Mouse (Mus musculus): ENCODE results near the gene Usp3. TPM values are rescaled to one million over a fixed set of nuclear protein-coding genes. Genes with fewer than 3 reads are reported as not detected.

Gene Usp3
- polyA plus RNA-seq, 1 experiment from 2014 or later = 83.6 TPM

DNA sequence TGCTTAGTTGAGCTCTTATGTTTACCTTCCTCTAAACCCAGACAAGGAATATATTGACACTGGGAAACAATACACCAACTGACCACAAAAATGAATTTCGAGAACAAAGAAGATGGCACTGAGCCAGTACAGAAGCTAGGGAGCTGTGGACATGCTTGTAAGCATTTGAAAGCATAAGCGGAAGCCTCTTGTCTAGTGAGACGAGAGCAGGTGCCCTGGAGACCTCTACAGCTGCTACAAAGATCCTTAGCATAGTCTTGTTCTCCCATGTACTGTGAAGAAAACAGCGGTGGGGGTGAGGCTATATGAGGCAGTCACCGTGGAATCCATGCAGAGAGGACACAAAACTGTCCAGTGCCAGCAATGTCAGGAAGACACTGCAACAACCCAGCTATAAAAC, 74.0 kb downstream of the Usp3 start:
- Histone ChIP-seq H3K9ac (ENCODE audit: low read length) (no peak overlapping the region), H3K27ac (ENCODE audit: low read depth) (no peak overlapping the region), H3K9me3 (ENCODE audit: control insufficient read depth, low read length) (no peaks in the 10 kb centered on the region), H3K4me3 (ENCODE audit: low read depth, low read length) (no peak overlapping the region), H3K4me1 (replicated peaks; ENCODE audit: control insufficient read depth, insufficient read depth, low read length) (peaks cover 10% of the 10 kb centered on the region), H3K36me3 (ENCODE audit: control insufficient read depth, insufficient read depth, low read length) (peaks cover 85% of the 10 kb centered on the region), H3K27me3 (replicated peaks; ENCODE audit: control insufficient read depth, insufficient read depth, low read length) (no peaks in the 10 kb centered on the region), H3K4me2 (ENCODE audit: low read length) (no peak overlapping the region)
- DNase-seq (ENCODE audit: low spot score) (no peak), ATAC-seq (replicated peaks; ENCODE audit: low FRiP score, low TSS enrichment, low read depth) (no peak)
- WGBS = 82% methylated on average over 5 of the region's 5 CpGs

DNA sequence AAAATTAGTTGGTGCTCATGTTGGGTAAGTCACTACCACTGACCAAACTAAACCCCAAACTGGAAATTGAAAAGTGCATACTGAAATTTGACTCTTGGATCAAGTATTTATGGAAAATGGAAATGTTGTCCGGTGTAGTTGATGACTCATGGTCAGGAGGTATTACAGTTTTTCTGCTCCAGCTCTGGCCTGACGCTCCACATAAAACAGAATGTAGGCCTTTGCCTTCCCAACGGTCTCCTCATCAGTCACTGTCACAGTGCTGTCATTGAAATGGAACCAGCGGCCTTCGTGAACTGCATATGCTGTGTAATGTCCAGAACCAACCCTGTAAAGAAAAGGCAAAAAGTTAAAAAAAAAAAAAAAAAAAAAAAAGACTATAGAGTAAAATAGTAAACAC, 74.7 kb downstream of the Usp3 start:
- Histone ChIP-seq H3K27me3 (replicated peaks; ENCODE audit: control insufficient read depth, insufficient read depth, low read length) (no peaks in the 10 kb centered on the region), H3K36me3 (ENCODE audit: control insufficient read depth, insufficient read depth, low read length) (peaks cover 81% of the 10 kb centered on the region), H3K27ac (ENCODE audit: low read depth) (no peak overlapping the region), H3K4me1 (replicated peaks; ENCODE audit: control insufficient read depth, insufficient read depth, low read length) (peaks cover 14% of the 10 kb centered on the region), H3K9me3 (ENCODE audit: control insufficient read depth, low read length) (no peaks in the 10 kb centered on the region), H3K4me2 (ENCODE audit: low read length) (no peak overlapping the region), H3K9ac (ENCODE audit: low read length) (no peak overlapping the region), H3K4me3 (ENCODE audit: low read depth, low read length) (no peak overlapping the region)
- no peak for ATAC-seq (replicated peaks; ENCODE audit: low FRiP score, low TSS enrichment, low read depth)
- whole genome bisulfite sequencing = 83% methylated on average over 5 of the region's 5 CpGs
- no peak for DNase-seq (ENCODE audit: low spot score)

DNA sequence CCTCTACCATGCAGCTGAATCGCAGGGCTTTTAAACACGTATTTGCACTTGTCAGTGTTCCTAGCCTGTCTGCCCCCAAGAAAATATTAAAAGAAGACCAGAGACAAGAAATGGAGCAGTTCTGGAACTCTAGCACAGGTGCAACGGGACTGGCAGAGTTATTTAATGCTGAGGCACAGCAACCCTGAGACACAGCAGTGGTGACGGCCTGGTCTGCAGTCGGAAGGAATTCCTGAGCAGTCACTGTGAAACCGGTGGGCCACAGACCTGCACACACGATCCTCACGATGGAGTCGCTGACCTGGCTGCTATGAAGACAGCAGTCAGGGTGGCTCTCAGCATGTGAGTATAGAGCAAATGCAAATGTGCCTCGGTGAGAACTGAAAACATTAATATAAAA, 75.2 kb downstream of the Usp3 start:
- no peak overlapping the region for H3K27ac ChIP-seq (ENCODE audit: low read depth)
- ATAC-seq (replicated peaks; ENCODE audit: low FRiP score, low TSS enrichment, low read depth) (no peak), DNase-seq (ENCODE audit: low spot score) (no peak)
- H3K27me3 ChIP-seq (replicated peaks; ENCODE audit: control insufficient read depth, insufficient read depth, low read length) = no peaks in the 10 kb centered on the region
- no peak overlapping the region for H3K4me3 ChIP-seq (ENCODE audit: low read depth, low read length)
- no peak overlapping the region for H3K4me2 ChIP-seq (ENCODE audit: low read length)
- peaks cover 17% of the 10 kb centered on the region for H3K4me1 ChIP-seq (replicated peaks; ENCODE audit: control insufficient read depth, insufficient read depth, low read length)
- H3K9me3 ChIP-seq (ENCODE audit: control insufficient read depth, low read length) = no peaks in the 10 kb centered on the region
- WGBS = 91% methylated on average over 10 of the region's 10 CpGs
- H3K36me3 ChIP-seq (ENCODE audit: control insufficient read depth, insufficient read depth, low read length) = peaks cover 78% of the 10 kb centered on the region
- no peak overlapping the region for H3K9ac ChIP-seq (ENCODE audit: low read length)

DNA sequence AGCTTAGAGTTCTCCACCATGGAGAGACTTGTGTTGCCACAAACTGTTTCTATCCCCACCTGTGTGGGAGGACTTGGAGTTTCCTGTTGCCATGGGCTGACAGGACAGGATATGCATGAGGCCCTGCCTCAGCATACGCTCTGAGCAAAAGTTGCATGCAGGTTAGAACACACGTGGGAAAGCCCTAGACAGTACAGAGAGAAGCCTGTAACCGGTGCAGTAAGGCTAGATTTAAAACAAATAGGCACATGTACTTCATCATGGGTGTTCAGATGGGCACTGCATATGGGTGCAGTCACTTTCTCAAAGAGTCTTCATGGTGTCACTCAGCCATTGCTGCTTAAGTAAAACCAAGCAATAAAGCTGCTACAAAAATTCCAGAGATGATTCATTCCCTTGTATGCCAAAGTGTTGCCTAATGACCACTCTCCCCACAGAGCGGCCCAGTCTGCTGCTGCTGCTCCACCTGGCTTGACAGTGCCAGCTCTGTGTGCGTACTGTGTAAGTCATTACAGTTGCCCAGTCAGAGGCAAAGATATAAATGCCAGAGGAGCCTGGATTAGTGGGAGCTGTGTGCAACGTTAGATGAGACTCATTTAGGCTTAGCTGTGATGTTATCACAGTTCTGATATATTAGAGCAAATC, 76.5 kb downstream of the Usp3 start:
- no peak overlapping the region for H3K9ac ChIP-seq (ENCODE audit: low read length)
- H3K27ac ChIP-seq (ENCODE audit: low read depth) = no peak overlapping the region
- H3K4me1 ChIP-seq (replicated peaks; ENCODE audit: control insufficient read depth, insufficient read depth, low read length) = peaks cover 17% of the 10 kb centered on the region
- no peaks in the 10 kb centered on the region for H3K27me3 ChIP-seq (replicated peaks; ENCODE audit: control insufficient read depth, insufficient read depth, low read length)
- DNase-seq (ENCODE audit: low spot score) (no peak), ATAC-seq (replicated peaks; ENCODE audit: low FRiP score, low TSS enrichment, low read depth) (no peak)
- H3K4me3 ChIP-seq (ENCODE audit: low read depth, low read length) = no peak overlapping the region
- H3K9me3 ChIP-seq (ENCODE audit: control insufficient read depth, low read length) = no peaks in the 10 kb centered on the region
- 86% methylated on average over 6 of the region's 6 CpGs for WGBS
- H3K36me3 ChIP-seq (ENCODE audit: control insufficient read depth, insufficient read depth, low read length) = peaks cover 65% of the 10 kb centered on the region
- no peak overlapping the region for H3K4me2 ChIP-seq (ENCODE audit: low read length)

DNA sequence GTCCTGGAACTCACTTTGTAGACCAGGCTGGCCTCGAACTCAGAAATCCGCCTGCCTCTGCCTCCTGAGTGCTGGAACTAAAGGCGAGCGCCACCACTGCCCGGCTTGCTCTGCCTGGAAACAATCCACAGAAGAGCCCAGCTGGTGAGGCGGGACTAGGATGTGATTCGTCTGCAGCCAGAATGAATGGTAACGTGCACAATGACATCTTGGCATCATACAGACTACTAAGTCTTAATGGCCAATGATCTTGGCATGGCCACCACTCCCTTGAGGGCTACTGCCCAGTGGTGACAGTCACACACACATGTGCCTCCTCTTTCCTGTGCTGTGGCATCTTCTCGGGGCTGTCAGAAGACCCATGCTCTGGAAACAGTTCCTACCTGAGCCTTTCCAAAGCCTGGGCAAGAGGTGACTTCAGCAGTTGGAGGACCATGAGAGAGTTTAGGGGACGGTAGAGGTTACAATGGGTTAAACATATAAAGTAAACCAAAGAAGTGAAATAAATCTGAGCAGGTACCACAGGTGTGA, 77.2 kb downstream of the Usp3 start:
- Histone ChIP-seq H3K36me3 (ENCODE audit: control insufficient read depth, insufficient read depth, low read length) (peaks cover 62% of the 10 kb centered on the region), H3K27ac (ENCODE audit: low read depth) (peak overlapping the region; percentile 98; the same call in 1 of the 2 replicates), H3K4me2 (ENCODE audit: low read length) (no peak overlapping the region), H3K9me3 (ENCODE audit: control insufficient read depth, low read length) (no peaks in the 10 kb centered on the region), H3K27me3 (replicated peaks; ENCODE audit: control insufficient read depth, insufficient read depth, low read length) (no peaks in the 10 kb centered on the region), H3K4me1 (replicated peaks; ENCODE audit: control insufficient read depth, insufficient read depth, low read length) (peaks cover 21% of the 10 kb centered on the region), H3K9ac (ENCODE audit: low read length) (no peak overlapping the region), H3K4me3 (ENCODE audit: low read depth, low read length) (no peak overlapping the region)
- no peak for DNase-seq (ENCODE audit: low spot score)
- no peak for ATAC-seq (replicated peaks; ENCODE audit: low FRiP score, low TSS enrichment, low read depth)
- WGBS = 90% methylated on average over 10 of the region's 10 CpGs

DNA sequence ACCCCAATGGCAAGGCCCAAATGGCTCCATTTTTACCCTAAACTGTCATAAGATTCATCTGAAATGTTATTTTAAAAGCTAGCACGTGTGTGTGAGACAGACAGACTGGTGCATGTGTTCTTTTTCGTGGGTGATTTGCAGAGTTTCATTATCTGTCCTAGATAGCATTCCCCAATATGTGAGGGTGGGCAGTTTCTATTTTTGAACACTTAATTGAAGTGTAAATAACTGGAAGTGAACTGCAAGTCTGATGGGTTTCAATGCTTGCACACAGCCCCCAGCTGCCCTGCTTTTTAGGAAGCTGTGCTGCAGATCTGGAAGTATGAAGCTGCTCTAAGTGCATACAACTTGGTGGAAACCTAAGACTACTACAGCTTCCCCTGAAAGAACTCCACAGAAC, 77.8 kb downstream of the Usp3 start:
- peaks cover 25% of the 10 kb centered on the region for H3K4me1 ChIP-seq (replicated peaks; ENCODE audit: control insufficient read depth, insufficient read depth, low read length)
- H3K27ac ChIP-seq (ENCODE audit: low read depth) = peak overlapping the region; percentile 98
- no peak overlapping the region for H3K9ac ChIP-seq (ENCODE audit: low read length)
- H3K4me3 ChIP-seq (ENCODE audit: low read depth, low read length) = no peak overlapping the region
- H3K9me3 ChIP-seq (ENCODE audit: control insufficient read depth, low read length) = no peaks in the 10 kb centered on the region
- ATAC-seq (replicated peaks; ENCODE audit: low FRiP score, low TSS enrichment, low read depth) (no peak), DNase-seq (ENCODE audit: low spot score) (no peak)
- peaks cover 56% of the 10 kb centered on the region for H3K36me3 ChIP-seq (ENCODE audit: control insufficient read depth, insufficient read depth, low read length)
- no peak overlapping the region; the same call in 1 of the 2 replicates for H3K4me2 ChIP-seq (ENCODE audit: low read length)
- no peaks in the 10 kb centered on the region for H3K27me3 ChIP-seq (replicated peaks; ENCODE audit: control insufficient read depth, insufficient read depth, low read length)
- 60% methylated on average over 2 of the region's 2 CpGs for WGBS

DNA sequence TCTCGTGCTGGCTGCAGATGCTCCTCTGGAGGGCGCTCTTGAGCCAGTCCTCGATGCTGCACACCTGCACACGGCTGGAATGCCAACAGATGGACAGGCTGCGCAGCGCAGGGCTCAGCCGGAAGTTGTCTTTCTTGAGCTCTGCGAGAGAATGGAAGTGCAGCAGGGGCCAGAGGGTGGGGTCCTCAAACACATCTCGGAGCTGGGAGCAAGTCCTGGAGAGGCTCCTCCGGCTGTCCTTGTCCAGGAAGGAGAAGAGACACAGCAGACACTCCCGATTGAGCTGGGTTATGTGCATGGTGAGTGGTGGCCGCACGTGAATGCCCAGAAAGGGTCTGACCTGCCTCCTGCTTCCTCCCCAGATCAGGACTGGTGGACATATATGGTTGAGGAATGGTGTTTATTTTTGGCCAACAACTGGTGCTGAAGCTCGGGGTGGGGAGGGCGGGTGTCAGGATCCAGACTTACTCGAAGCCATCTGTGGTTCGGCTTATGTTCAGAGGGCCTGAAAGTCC, 78.6 kb downstream of the Usp3 start, which contains the start of gene Fbxl22:
TSS of gene Fbxl22 (minus strand) at position 338 of the 515 bp plus-strand sequence.
- Histone ChIP-seq H3K4me2 (ENCODE audit: low read length) (peak within 1 kb of the TSS; percentile 99), H3K36me3 (ENCODE audit: control insufficient read depth, insufficient read depth, low read length) (peaks cover 53% of the 10 kb centered on the region), H3K9me3 (ENCODE audit: control insufficient read depth, low read length) (no peaks in the 10 kb centered on the region), H3K4me3 (ENCODE audit: low read depth, low read length) (peak within 1 kb of the TSS; percentile 69), H3K27me3 (replicated peaks; ENCODE audit: control insufficient read depth, insufficient read depth, low read length) (no peaks in the 10 kb centered on the region), H3K4me1 (replicated peaks; ENCODE audit: control insufficient read depth, insufficient read depth, low read length) (peaks cover 25% of the 10 kb centered on the region), H3K27ac (ENCODE audit: low read depth) (peak within 1 kb of the TSS; percentile 98), H3K9ac (ENCODE audit: low read length) (peak within 1 kb of the TSS; percentile 41)
- 39% methylated on average over 17 of the region's 17 CpGs for WGBS
- ATAC-seq (replicated peaks; ENCODE audit: low FRiP score, low TSS enrichment, low read depth) = peak; percentile 17
- DNase-seq (ENCODE audit: low spot score) = peak; percentile 85

DNA sequence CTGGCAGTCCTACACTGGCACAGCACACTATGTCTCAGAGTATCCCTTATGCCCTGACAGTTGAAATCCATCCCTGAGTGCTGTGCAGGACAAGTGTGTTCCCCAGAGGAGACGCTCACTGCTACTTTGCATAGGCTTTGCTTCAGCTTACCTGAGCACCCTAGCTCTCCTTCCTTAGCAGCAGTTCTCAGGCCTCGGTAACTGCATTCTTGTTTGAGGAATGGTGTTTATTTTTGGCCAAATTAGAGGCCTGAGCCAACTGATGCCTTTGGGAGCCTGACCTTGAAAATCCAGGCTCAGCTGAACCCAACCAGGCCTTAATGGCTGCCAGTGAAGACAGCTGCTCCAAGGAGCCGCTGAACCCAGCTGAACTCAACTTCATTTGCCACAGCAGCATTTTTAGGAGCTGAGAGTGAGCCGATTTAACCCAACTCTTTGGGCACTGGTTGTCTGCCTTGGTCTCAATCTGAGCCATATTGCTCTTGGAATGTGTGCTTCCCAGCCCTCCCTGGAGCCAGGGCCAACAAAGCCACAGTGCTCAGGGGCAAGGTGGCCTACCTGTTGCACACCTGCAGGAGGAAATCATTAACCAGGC, 79.2 kb downstream of the Usp3 start:
- Histone ChIP-seq H3K4me1 (replicated peaks; ENCODE audit: control insufficient read depth, insufficient read depth, low read length) (peaks cover 25% of the 10 kb centered on the region), H3K27me3 (replicated peaks; ENCODE audit: control insufficient read depth, insufficient read depth, low read length) (no peaks in the 10 kb centered on the region), H3K4me3 (ENCODE audit: low read depth, low read length) (peak overlapping the region; percentile 69), H3K9me3 (ENCODE audit: control insufficient read depth, low read length) (no peaks in the 10 kb centered on the region), H3K9ac (ENCODE audit: low read length) (peak overlapping the region; percentile 41), H3K27ac (ENCODE audit: low read depth) (peak overlapping the region; percentile 98), H3K4me2 (ENCODE audit: low read length) (peak overlapping the region; percentile 99), H3K36me3 (ENCODE audit: control insufficient read depth, insufficient read depth, low read length) (peaks cover 52% of the 10 kb centered on the region)
- DNase-seq (ENCODE audit: low spot score) (no peak), ATAC-seq (replicated peaks; ENCODE audit: low FRiP score, low TSS enrichment, low read depth) (no peak)
- 72% methylated on average over 4 of the region's 4 CpGs for WGBS
